10 mouse cellular contexts compared by ENCODE assay signal in the genomic region with DNA sequence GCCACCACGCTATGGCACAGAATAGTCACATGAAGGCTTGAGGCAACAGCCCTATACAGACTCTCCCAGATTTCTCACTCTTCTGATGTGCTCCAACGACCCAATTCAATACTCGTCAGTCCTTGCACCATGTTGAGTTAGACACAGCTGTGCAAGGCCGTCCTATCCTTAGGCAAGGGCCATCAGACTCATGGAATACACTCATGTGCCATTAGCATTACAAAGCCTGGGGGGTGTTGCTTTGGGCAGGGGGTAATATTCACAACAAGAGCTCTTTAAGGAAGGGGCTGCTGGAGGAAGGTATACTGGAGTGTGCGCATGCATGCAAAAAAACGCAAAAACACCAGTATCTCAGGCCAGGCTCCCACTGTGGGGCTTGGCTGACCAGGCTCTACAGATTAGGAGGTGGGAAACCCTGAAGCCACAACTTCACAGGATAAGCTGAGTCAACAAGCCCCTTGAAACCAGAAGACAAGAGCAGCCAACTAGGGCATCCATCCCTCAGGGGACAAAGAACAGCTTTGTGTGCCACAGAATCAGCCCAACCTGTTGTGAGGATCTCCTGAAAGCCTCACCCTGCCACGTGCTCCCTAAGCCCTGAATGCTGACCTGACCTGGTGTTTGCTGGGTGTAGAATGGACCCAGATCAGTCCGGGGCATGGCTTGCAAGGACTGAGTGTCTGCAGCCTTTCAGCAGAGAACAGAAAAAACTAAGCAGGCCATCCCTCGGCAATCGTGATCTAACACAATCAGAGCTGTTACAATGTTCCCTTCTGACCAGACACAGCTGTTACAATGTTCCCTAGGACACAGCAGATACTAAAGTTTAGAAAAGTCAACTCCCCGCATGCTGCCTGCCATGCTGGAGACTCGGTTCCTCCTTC.
DNase-seq lines count a peak whose midpoint lies in the region; ATAC-seq and TF ChIP-seq lines count a peak whose summit lies in the region.
"Had no signal": no experiment of that assay in that cellular context is flagged by ENCODE, and none has a peak within 500 bp of the region (broad histone marks: within the 10 kb centered on the region; RNA-seq: fewer than 3 reads in every experiment).

No protein-coding gene starts in this region.

- H3K36me3 ChIP-seq in heart, embryonic 16.5 days (ENCODE audit: control insufficient read depth, insufficient read depth): peaks cover 13% of the 10 kb centered on the region
- H3K36me3 ChIP-seq in lung, embryonic 15.5 days: peaks cover 17% of the 10 kb centered on the region; the same call in 1 of the 2 replicates
- H3K36me3 ChIP-seq in stomach, embryonic 15.5 days: no peaks in the 10 kb centered on the region

- TF ChIP-seq POLR2A in brain, embryonic 14.5 days (IDR thresholded peaks at IDR 0.05; ENCODE audit: borderline replicate concordance, extremely low read depth, insufficient read depth, insufficient read length, poor library complexity, severe bottlenecking): no peak

- H3K9ac ChIP-seq in heart, embryonic 16.5 days (ENCODE audit: low read length): peak overlapping the region; percentile 31; the same call in 1 of the 2 replicates
- H3K9ac ChIP-seq in lung, embryonic 15.5 days: no peak overlapping the region
- no peak overlapping the region for H3K9ac ChIP-seq in stomach, embryonic 15.5 days

- H3K9me3 ChIP-seq in heart, embryonic 16.5 days (replicated peaks; ENCODE audit: control insufficient read depth, low read length): peaks cover 9% of the 10 kb centered on the region
- H3K9me3 ChIP-seq in lung, embryonic 15.5 days: 0 out of 2 replicates have a peak, but pooled peaks cover 3% of the 10 kb centered on the region
- peaks cover 6% of the 10 kb centered on the region; the same call in 1 of the 2 replicates for H3K9me3 ChIP-seq in stomach, embryonic 15.5 days

- no peak overlapping the region for H3K4me2 ChIP-seq in heart, embryonic 16.5 days (ENCODE audit: low read depth, low read length)
- no peak overlapping the region for H3K4me2 ChIP-seq in lung, embryonic 15.5 days
- no peak overlapping the region for H3K4me2 ChIP-seq in stomach, embryonic 15.5 days

- no peak overlapping the region for H3K4me3 ChIP-seq in heart, embryonic 16.5 days (ENCODE audit: low read length)
- H3K4me3 ChIP-seq in lung, embryonic 15.5 days: no peak overlapping the region
- H3K4me3 ChIP-seq in stomach, embryonic 15.5 days (replicated peaks): no peak overlapping the region

- 59% methylated on average over 12 of the region's 12 CpGs for WGBS in heart, embryonic 16.5 days
- WGBS in lung, embryonic 15.5 days: 52% methylated on average over 12 of the region's 12 CpGs
- WGBS in stomach, embryonic 15.5 days: 61% methylated on average over 12 of the region's 12 CpGs

- peak; percentile 26; the same call in 1 of the 2 replicates for ATAC-seq in heart, embryonic 16.5 days (replicated peaks; ENCODE audit: extremely low read depth, insufficient read depth, low FRiP score)
- peak; percentile 36; the same call in 1 of the 2 replicates for ATAC-seq in lung, embryonic 15.5 days (ENCODE audit: borderline replicate concordance, extremely low read depth, low FRiP score, low TSS enrichment)
- no peak for ATAC-seq in stomach, embryonic 15.5 days (ENCODE audit: insufficient read depth, low FRiP score, low read depth)

- H3K4me1 ChIP-seq in heart, embryonic 16.5 days (ENCODE audit: control insufficient read depth, insufficient read depth, low read length): peaks cover 22% of the 10 kb centered on the region
- peaks cover 24% of the 10 kb centered on the region for H3K4me1 ChIP-seq in lung, embryonic 15.5 days
- peaks cover 11% of the 10 kb centered on the region for H3K4me1 ChIP-seq in stomach, embryonic 15.5 days

- DNase-seq in heart, postnatal 4 days: no peak
- no peak for DNase-seq in lung, postnatal 25 days (ENCODE audit: low spot score)
- DNase-seq in brain, embryonic 14.5 days (ENCODE audit: low read depth): peak; percentile 20
- no peak for DNase-seq in adrenal gland, postnatal 10 days
- DNase-seq in spleen, postnatal 14 days (ENCODE audit: low spot score in 2 of 2): no peak
- DNase-seq: kidney, postnatal 25 days; thymus, adult 18-20 months had no signal

- no peak for TF ChIP-seq CTCF in brain, embryonic 14.5 days (IDR thresholded peaks at IDR 0.05; ENCODE audit: borderline replicate concordance, extremely low read depth, insufficient read depth, insufficient read length)

- no peaks in the 10 kb centered on the region for H3K27me3 ChIP-seq in heart, embryonic 16.5 days (ENCODE audit: control insufficient read depth, insufficient read depth, low read length)
- no peaks in the 10 kb centered on the region for H3K27me3 ChIP-seq in lung, embryonic 15.5 days
- H3K27me3 ChIP-seq in stomach, embryonic 15.5 days (replicated peaks): no peaks in the 10 kb centered on the region

- peak overlapping the region; percentile 65 for H3K27ac ChIP-seq in heart, embryonic 16.5 days (ENCODE audit: low read length)
- H3K27ac ChIP-seq in lung, embryonic 15.5 days: peak overlapping the region; percentile 74
- peak overlapping the region; percentile 62 for H3K27ac ChIP-seq in stomach, embryonic 15.5 days
